Mouse (Mus musculus) G1E-ER4 (cell line): Measurements from ENCODE around the gene Serpinb8. TPM values are rescaled to one million over a fixed set of nuclear protein-coding genes. Genes with fewer than 3 reads are reported as not detected.

Experiments used
- GATA1 ChIP-seq: IDR thresholded peaks from one replicate; pipeline ENCODE4 v1.8.0; 2012; ENCODE audit warnings: low read length, inconsistent platforms
- polyA plus RNA-seq: library from polyadenylated mRNA; stranded (reverse); fragments of >175 nt; gene quantifications from 2 replicates; pipeline ENCODE4 v1.2.3, GENCODE M21; 2012

Gene Serpinb8
- polyA plus RNA-seq = not detected in 2 replicates

DNA sequence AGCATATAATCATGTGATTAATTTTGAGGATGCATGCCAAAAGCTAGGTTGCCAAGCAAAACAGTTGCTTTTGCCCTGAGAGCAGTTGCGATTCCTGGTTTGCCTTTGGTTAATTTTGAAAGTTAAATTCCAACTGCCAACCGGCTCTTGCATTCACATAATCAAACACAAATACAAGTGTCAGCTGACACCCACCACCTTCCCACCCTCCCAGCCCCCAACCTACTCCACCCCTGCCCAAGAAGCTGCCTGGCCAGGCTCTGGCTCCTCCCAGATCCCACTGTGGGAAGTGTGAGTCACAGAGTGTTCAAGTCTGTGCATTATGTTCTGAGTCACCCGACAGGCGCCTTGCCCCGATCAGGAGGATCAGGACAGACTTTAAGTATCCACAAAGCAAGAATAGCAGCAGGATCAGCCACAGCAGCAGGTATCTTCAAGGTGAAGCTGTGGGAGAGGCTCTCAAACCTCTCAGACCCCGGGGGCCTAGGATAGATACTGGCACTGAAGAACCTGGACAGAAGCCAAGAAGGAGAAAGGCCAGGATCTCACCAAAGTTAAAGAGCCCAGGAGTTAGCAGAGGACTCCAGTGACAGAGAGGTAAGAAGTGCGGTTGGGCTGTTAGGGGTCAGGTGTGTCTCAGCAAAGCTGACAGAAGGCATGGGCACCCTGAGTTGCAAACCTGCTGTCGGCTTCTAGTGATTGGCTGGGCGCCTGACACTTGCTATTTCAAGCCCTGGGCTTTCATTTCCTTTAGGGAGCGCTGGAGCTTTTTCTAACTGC lies at the start of gene Serpinb8:
Serpinb8 (plus strand) TSS at position 316 of the 780 bp plus-strand sequence.
- TF ChIP-seq GATA1 = no peak

DNA sequence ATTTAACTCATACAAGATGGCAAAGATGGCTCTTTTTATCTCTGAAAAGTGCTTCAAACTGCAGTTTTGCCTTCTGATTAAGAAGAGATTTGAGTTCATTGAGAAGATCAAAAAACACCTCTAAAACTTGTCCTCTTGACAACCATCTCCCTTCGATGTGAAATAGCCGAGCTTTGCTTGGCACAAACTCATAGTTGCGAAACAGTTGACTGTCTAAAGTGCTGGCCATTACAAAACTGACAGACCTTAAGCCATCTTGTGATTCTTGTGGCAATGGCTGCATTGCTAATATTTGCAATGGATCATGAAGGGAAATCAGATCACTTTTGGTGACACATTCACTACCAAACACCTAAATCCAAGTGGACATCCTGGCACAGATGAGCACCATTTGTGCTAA lies 30.3 kb upstream of the Serpinb8 start:
- no peak for TF ChIP-seq GATA1

DNA sequence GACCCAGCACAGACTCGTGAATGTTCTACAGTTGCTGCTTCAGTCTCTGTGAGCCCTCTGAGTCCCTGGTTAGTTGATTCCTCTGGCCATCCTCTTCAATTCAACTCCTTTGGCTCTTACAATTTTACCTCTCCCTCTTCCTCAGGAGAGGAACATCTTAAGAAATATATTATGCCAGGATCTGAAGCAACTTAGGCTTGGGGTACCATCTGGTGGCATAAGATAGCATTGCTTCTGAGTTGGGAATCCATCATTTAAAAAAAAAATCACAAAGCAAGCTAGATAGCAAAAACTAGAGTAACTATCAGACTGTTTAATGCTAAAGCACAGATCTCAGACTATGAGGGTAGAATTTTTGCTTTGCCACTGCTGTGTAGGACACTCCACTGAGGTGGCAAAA lies 27.7 kb upstream of the Serpinb8 start:
- TF ChIP-seq GATA1 = no peak

DNA sequence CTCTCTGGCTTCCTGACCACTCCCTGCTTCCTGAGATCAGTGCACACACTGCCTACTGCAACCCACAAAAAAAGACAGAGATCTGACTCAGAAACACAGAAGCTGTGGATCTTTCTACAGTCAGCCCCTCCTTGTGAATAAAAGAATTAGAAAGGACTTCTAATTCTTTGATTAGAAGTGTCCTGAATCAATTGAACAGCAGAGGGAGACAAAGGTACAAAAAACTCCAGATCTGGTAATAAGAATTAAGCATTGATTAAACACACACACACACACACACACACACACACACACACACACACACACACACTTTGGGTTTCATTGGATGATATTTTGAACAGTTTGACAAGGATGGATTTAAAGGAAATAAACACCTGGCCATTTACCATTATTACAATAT lies 24.2 kb upstream of the Serpinb8 start:
- no peak for TF ChIP-seq GATA1

DNA sequence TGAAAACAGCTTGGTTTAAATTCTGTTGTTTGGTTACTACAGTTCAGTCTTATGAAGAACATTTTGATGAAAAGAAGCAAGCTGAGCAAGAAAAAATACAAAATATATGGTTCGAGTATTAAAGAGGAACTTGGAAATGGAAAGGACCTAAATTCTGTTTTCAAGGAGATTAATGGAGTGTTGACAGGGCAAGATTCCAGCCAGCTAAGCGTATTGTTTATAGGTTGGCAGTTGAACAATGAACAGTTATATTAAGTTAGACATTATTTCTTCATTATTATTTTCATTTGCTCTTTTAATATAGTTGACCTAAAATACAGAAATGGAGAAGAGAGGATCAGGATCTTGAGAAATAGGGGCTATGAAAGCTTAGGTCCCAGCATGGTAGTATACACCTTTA lies 13.7 kb upstream of the Serpinb8 start:
- no peak for TF ChIP-seq GATA1

DNA sequence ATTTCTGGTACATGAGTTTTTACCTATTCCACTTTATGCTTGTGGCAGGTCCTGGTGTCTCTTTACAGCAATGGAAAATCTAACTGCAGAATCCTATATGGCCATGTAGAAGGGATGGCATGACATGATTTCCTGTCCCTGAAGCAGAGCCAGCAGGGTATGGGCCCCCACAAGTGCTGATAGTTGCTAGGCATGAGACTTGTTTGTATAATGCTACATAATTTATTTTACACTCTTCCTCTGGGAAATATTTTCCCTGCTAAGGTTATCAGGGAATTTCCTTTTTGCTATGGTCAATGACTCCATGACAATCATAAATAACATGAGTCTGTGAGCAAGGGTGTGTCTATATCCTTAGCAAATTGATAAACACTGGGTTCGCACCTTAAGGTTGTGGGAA lies 12.3 kb upstream of the Serpinb8 start:
- no peak for TF ChIP-seq GATA1

DNA sequence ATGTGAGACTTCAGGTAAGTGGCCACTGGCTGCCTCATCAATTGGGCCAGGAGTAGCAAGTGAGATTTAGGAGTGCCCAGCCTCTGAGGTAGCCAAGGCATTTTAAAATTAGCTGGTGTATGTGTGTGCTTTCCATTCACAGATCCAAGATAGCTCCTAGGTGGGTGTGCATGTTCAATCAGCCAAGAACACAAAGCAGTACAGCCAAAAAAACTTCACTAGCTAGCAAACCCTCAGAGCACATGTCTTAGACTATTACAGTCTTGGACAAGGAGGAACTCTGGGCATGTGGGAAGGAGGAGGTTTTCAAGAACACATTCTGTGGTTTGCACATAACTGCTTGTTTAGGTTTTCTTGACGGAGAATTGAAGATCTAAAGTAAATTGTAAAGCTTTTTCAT lies 8.6 kb upstream of the Serpinb8 start:
- TF ChIP-seq GATA1 = no peak

DNA sequence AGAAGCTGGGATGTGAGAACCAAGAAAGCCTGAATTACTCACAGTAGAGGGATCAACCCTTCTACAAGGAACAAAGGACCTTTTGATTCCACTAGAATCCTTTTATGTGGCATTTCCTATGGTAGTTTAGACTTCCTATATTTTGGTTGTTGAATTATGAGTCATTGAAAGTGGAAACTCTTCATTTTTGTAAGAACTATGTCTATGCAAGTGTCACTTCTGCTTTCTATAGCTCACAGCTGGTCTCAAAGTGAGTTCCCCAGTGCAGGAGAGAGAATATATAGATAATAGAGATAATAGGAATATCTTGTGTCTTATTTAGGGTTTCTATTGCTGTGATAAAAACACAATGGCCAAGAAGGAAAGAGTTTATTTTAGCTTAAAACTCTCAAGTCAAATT lies 6.9 kb upstream of the Serpinb8 start:
- no peak for TF ChIP-seq GATA1

DNA sequence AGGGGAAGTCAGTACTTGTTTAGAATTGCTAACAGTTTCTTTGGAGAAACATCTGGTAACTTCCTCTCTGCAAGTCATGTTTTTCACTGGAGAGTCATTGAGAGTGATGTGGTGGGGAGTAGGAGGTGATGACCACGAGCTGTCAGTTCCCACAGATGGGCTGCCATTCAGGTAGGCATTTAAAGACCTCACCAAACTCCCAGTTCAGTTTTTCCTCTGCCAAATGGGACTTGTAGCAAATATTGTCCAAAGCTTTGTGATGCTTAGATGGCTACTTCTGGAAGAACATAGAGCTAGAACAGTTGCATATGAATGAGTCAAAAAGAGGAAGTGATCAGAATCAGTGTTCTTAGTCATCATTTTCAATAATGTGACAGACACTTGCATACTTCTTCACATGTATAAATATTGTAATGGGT lies 5.8 kb upstream of the Serpinb8 start:
- no peak for TF ChIP-seq GATA1

DNA sequence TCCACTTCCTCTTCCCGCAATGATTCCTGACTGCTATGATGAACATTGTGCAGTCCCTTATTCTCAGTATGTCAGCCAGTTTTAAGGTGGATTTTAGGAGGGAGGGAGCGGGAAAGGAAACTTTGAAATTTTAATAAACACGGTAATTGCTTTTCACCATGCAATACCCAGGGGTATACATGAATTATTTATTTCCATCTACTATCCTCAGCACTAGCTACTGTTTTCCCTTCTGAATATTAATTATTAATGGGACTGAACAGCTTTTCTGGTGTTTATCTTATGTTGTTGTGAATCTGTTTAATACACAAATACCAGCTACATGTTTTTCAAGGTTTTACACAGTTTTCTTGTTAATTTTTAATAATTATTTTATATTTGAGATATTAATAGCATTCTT lies 4.9 kb upstream of the Serpinb8 start:
- TF ChIP-seq GATA1 = no peak

DNA sequence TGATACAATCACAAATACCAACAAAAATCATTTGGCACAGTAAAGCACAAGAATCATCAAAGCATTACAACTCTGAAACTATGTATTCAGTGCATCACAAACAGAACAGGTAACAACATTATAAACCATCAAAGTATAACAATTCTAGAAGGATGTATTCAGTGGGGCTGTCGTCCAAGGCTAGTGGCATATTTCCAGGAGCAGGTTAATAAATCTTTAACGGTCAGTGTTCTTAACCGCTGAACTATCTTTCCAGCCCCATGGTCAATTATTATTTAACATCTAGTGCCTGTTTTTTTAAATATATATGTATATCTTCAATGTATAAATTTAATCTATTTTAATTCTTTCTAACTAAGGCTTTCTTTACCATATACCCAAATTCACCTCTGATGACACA lies 3.6 kb upstream of the Serpinb8 start:
- TF ChIP-seq GATA1 = no peak

DNA sequence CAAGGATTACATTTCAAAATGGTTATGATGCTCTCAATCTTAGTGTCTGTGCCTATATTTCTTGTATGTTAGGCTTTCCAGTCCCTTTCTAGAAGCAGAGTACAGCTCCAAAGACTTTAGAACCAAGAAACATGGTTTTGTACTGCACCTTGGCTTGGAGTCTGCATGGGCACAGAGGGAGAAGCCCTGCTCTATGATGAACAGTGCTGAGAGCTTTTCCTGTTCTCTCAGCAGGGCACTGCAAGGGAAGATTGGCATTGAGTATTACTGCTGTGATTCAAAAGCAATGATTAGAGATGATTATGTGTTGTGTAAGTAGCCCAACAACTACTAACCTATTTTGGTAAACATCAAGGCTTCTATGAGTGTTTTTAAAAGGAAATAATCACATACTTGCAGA lies 1.6 kb upstream of the Serpinb8 start:
- TF ChIP-seq GATA1 = no peak

DNA sequence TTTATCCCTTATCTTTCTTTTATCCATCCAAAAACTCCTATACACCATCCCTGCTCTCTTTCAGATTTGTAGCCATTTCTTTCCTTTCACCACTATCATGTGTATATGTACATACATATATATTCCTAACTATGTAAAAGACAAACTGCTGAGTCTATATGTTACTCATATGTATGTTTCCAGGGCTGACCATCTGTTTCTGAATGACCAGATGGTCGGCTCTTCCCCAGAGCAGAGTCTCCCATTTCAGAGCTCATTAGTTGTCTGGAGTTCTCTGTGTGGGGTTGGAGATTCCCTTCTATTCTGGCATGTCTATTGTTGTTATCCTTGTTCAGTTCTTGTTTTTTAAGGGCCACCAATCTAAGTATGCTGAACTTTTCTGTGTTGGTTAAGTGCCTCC lies 1.2 kb upstream of the Serpinb8 start:
- no peak for TF ChIP-seq GATA1

DNA sequence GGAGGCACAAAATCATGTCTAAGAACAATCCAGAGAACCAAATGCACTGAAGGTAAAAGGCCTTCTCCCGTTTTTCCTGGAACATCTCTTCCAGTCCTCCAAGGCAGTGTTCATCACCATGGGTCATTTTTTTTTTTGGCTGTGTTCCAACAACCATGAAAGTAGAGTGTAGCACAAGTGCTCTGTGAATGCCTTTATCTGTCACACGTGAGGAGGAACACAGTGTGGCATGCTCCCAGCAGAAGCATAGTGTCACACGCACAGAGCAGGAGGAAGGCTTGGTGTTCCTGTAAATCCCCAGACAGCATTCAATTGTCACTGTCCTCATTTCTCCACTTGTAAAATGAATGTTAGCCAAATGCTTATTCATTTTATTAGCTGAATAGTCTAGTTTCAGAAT lies 2.8 kb downstream of the Serpinb8 start:
- TF ChIP-seq GATA1 = no peak

DNA sequence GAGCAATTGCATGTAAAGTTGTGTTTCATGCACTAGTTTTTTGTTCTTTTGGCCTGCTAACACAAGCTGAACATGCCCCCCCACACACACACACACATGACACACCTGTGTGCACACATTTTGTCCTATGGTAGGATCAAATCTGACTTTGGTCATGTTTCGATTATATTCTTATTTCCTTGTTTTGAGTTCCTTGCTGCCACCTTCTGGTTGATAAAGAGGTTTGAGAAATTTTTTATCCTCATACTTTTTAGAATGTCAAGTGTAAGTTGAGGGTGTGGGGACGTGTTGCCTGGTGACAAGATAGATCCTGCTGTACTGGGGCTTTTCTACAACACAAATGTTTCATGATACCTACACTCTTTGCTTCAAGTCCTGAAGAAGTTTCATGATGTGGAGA lies 3.7 kb downstream of the Serpinb8 start:
- no peak for TF ChIP-seq GATA1

DNA sequence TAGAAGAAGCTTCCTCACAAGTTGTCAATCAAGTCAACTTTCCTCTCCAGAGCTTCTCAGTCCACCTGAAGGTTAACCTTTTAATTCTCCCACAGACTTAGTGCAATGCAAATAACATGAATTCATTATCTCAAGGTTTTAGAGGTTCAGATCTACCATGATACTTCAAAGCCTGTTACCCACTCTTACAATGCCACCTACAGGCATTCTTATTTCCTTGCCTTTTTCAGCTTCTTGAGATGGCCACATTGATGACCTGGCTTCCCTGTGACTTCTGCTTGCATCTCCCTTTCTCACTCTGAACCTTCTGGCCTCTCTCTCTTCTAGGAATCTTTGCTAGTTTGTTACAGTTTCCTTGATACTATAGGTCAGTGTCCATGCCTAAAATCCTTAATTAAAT lies 7.1 kb downstream of the Serpinb8 start:
- TF ChIP-seq GATA1 = no peak

DNA sequence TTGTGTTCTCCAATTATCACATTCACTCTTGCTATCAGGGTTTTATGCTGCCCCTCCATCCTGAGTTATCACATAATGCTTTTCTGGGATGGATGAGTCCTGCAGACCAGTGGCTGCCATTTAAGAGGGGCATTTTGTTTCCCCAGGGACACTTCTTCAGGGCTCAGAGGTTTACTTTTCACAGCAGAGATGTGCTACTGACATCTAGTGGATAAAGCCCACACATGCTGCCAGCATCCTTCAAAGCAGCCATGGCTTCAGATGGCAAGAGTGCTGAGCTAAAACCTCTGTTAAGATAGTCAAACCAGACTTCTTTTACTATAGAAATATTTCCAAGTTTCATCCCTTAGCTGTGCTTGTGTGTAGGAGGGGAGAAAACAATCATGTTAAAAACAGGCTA lies 8.7 kb downstream of the Serpinb8 start:
- TF ChIP-seq GATA1 = no peak

DNA sequence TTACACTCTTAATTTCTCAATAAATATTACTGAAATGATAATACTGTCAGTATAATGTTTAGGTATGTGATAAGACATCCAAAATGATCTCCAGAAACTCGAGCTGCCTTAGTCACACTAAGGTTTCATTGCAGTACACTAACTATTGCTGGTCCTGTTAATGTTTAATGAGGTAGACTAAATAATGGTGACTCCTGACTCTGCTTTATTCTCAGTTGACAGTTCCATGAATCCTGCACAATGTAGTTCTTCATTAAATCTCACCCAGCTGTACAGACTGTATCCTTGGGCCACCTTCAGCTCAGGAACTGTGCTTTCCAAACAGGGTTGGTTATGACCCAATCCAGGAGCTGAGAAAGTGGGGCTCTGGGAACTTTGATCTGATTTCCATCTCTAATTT lies 19.1 kb downstream of the Serpinb8 start:
- TF ChIP-seq GATA1 = no peak
